Mouse (Mus musculus) heart, embryonic 13.5 days (tissue): ENCODE data around the gene Ephb3. TPM values are rescaled to one million over a fixed set of nuclear protein-coding genes. Genes with fewer than 3 reads are reported as not detected.
"Not testable (repeated sequence)": the region's sequence is repeated elsewhere in the genome, so short reads cannot be mapped to it uniquely, and the experiment has no call there.

Experiments used
- ATAC-seq: fragments of 200-750 bp; cut with Nextera tagmentation; 2 replicates; pipeline ENCODE4 v1.8.0; 2017; ENCODE audit warnings: moderate TSS enrichment; ENCODE audit not compliant: insufficient number of reproducible peaks, low FRiP score, low TSS enrichment; ENCODE audit errors: extremely low read depth
- H3K27ac ChIP-seq: fragments of 300-500 bp; sonication (generic); replicated peaks from 2 replicates; pipeline ENCODE4 v1.5.1; 2015; ENCODE audit warnings: moderate library complexity, mild to moderate bottlenecking, inconsistent platforms
- H3K27me3 ChIP-seq: fragments of 300-500 bp; sonication (generic); replicated peaks from 2 replicates; pipeline ENCODE4 v1.6.1; 2015; ENCODE audit warnings: mild to moderate bottlenecking, inconsistent platforms
- H3K36me3 ChIP-seq: fragments of 300-500 bp; sonication (generic); 2 replicates; pipeline ENCODE4 v1.6.1; 2015; ENCODE audit warnings: mild to moderate bottlenecking, inconsistent platforms
- H3K4me1 ChIP-seq: fragments of 300-500 bp; sonication (generic); 2 replicates; pipeline ENCODE4 v1.6.1; 2015; ENCODE audit warnings: inconsistent platforms
- H3K4me2 ChIP-seq: fragments of 300-500 bp; sonication (generic); 2 replicates; pipeline ENCODE4 v1.6.1; 2015; ENCODE audit warnings: inconsistent platforms, mild to moderate bottlenecking, moderate library complexity
- H3K4me3 ChIP-seq: fragments of 300-500 bp; sonication (generic); 2 replicates; pipeline ENCODE4 v1.5.1; 2015; ENCODE audit warnings: moderate library complexity, mild to moderate bottlenecking, inconsistent platforms
- H3K9ac ChIP-seq: fragments of 300-500 bp; sonication (generic); 2 replicates; pipeline ENCODE4 v1.6.1; 2015; ENCODE audit warnings: inconsistent platforms, mild to moderate bottlenecking, moderate library complexity
- H3K9me3 ChIP-seq: fragments of 300-500 bp; sonication (generic); 2 replicates; pipeline ENCODE4 v1.6.1; 2016; ENCODE audit warnings: inconsistent platforms
- WGBS: fragments of 180-500 bp; shearing (Covaris S2); methylation state at CpG from one replicate; pipeline ENCODE4 v1.1.7; 2015; ENCODE audit warnings: mixed read lengths; 5-methylcytosine and 5-hydroxymethylcytosine counted together
- polyA plus RNA-seq: library from polyadenylated mRNA; unstranded; fragments of >200 nt; fragmentation: Nextera tagmentation; extraction: Ambion mirVana; gene quantifications from 2 replicates; pipeline ENCODE4 v1.2.1, GENCODE M21; 2015

Gene Ephb3
- polyA plus RNA-seq = 15.5 and 16.9 TPM in 2 replicates

- peak within 1 kb of the TSS; percentile 87 for H3K27ac ChIP-seq
- peak within 1 kb of the TSS; percentile 84 for H3K4me2 ChIP-seq
- H3K36me3 ChIP-seq = no peaks in the 10 kb centered on the region
- WGBS = under 1% methylated on average over 51 of the region's 51 CpGs
- H3K9ac ChIP-seq = peak within 1 kb of the TSS; percentile 96
- peak within 1 kb of the TSS; percentile 92 for H3K4me3 ChIP-seq
- H3K27me3 ChIP-seq = 0 out of 2 replicates have a peak, but pooled peaks cover 10% of the 10 kb centered on the region
- peaks cover 43% of the 10 kb centered on the region for H3K4me1 ChIP-seq
- ATAC-seq = peak; percentile 92
- no peaks in the 10 kb centered on the region for H3K9me3 ChIP-seq
Measured at GRCm38 (mm10) chr16:21204367-21205092, at the start of gene Ephb3. TSS of gene Ephb3 (plus strand) at chr16:21204755.

DNA sequence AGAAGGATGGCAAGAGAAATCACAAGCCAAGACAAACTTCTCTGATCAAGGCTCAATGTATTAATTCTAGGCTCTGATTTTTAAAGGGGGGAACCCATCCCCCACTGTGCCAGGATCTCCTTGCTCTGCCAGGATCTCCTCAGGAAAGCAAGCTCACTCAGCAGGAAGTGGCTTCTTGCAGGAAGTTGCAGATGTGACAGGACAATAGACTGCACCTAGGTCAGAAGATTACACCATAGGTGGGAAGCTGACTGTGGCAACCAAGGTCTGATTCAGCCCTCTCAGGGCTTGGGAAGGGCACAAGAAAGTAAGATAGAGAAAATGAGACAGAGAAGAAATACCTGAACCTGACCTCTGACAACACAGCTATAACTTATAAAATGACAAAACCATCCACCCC lies 48.3 kb upstream of the Ephb3 start:
- ATAC-seq, H3K9me3 ChIP-seq, H3K4me2 ChIP-seq, H3K9ac ChIP-seq, H3K4me1 ChIP-seq, H3K27me3 ChIP-seq, H3K27ac ChIP-seq, H3K36me3 ChIP-seq, H3K4me3 ChIP-seq: not testable (repeated sequence)

GRCm38 (mm10) chr16:21159226-21159625 lies 45.3 kb upstream of the Ephb3 start:
- H3K27ac ChIP-seq, H3K4me1 ChIP-seq, H3K4me3 ChIP-seq, H3K4me2 ChIP-seq, ATAC-seq, H3K36me3 ChIP-seq, H3K9me3 ChIP-seq, H3K9ac ChIP-seq, H3K27me3 ChIP-seq: not testable (repeated sequence)
- 82% methylated on average over 1 of the region's 1 CpGs for WGBS

GRCm38 (mm10) chr16:21163423-21163822 lies 41.1 kb upstream of the Ephb3 start:
- H3K4me1 ChIP-seq, H3K9me3 ChIP-seq, H3K9ac ChIP-seq, H3K27me3 ChIP-seq, H3K27ac ChIP-seq, ATAC-seq, H3K4me2 ChIP-seq, H3K4me3 ChIP-seq, H3K36me3 ChIP-seq: not testable (repeated sequence)
- 81% methylated on average over 3 of the region's 3 CpGs for WGBS

- not testable (repeated sequence) for H3K27me3 ChIP-seq, ATAC-seq, H3K4me2 ChIP-seq, H3K9me3 ChIP-seq, H3K4me3 ChIP-seq, H3K9ac ChIP-seq, H3K36me3 ChIP-seq, H3K27ac ChIP-seq, H3K4me1 ChIP-seq
- WGBS = 19% methylated on average over 17 of the region's 19 CpGs
Measured at GRCm38 (mm10) chr16:21165343-21166220, 39.0 kb upstream of the Ephb3 start.

DNA sequence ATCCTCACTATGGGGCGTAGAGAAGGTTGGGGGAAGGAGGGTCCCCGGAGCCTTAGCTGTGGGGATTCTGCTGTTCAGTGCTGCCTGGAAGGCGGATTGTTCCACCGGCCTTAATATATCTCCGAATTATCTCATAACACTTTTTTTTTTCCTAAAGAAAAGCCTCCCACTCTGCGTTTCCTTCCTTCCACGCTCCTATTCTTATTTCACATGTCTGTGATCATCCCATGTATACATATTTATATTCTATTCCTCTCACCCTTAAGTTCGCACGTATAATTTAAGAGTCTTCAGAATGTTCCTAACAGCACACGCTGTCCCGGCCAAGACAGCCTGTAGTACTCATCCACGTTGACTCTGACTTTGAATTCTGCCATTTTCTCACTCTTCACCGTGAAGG lies 35.8 kb upstream of the Ephb3 start:
- no peak for ATAC-seq
- WGBS = 75% methylated on average over 13 of the region's 13 CpGs
- H3K27ac ChIP-seq = no peak overlapping the region
- no peaks in the 10 kb centered on the region for H3K36me3 ChIP-seq
- peaks cover 4% of the 10 kb centered on the region; the same call in 1 of the 2 replicates for H3K9me3 ChIP-seq
- no peaks in the 10 kb centered on the region for H3K4me1 ChIP-seq
- no peak overlapping the region for H3K4me2 ChIP-seq
- no peaks in the 10 kb centered on the region for H3K27me3 ChIP-seq
- no peak overlapping the region for H3K9ac ChIP-seq
- no peak overlapping the region for H3K4me3 ChIP-seq

DNA sequence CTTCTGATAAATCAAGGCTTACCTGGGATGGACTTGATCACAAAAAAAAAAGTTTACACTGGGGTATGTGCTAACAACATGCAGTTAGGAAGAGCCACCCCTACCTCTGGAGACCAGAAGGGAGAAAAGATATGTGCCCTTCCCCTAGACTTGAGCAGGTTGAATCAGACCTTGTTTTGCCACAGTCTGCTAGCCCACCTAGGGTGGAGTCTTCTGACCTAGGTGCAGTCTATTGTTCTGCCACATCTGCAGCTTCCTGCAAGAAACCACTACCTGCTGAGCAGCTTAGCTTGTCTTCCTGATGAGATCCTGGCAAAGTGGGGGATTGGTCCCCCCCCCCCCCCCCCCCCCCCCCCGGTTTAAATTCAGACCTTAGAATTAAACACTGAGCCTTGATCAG lies 29.3 kb upstream of the Ephb3 start:
- Histone ChIP-seq H3K9me3 (peaks cover 4% of the 10 kb centered on the region), H3K4me3 (no peak overlapping the region), H3K4me1 (no peaks in the 10 kb centered on the region), H3K27ac (no peak overlapping the region), H3K36me3 (no peaks in the 10 kb centered on the region), H3K4me2 (no peak overlapping the region), H3K27me3 (no peaks in the 10 kb centered on the region), H3K9ac (no peak overlapping the region)
- no peak for ATAC-seq
- WGBS = 17% methylated on average over 1 of the region's 1 CpGs

DNA sequence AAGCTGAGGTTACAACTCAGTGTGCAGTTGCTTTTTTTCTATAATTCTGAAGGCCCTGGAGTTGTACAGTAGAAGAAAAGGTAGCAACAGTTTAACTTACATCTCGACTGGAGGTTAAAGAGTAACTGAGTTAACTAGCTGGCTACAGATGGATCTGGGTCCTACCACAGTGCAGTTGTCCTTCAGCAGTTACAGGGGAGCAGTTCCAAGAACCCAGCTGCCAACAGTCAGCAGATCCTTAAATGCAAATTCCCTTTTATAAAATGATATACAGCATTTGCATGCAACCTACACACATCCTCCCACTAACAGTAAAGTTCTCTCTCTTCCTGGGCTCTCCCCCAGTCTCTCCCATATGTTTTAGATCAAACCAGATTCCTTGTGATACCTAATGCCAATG lies 22.4 kb upstream of the Ephb3 start:
- Histone ChIP-seq H3K36me3 (no peaks in the 10 kb centered on the region), H3K4me1 (no peaks in the 10 kb centered on the region), H3K9me3 (no peaks in the 10 kb centered on the region; the same call in 1 of the 2 replicates), H3K4me3 (no peak overlapping the region), H3K4me2 (no peak overlapping the region), H3K9ac (no peak overlapping the region), H3K27ac (no peak overlapping the region), H3K27me3 (no peaks in the 10 kb centered on the region)
- no peak for ATAC-seq
- 38% methylated on average over 1 of the region's 1 CpGs for WGBS

DNA sequence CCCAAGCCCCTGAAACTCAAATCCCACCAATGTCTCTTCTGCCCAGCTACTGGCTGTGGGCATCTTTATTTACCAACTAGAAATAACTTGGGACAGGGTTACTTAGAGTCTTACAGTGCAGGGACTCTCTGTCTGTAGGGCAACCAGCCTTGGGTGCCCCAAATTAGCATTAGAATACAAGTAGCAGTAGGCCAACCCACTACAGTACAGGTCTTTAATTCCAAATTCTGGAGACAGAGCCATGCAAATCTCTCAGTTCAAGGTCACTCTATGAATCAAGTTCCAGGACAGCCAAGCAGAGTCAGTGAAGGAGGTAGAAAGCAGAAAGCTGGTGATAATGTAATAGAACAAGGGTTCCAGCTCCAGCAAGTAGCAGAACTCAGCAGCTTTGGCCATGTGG lies 19.9 kb upstream of the Ephb3 start:
- no peaks in the 10 kb centered on the region for H3K36me3 ChIP-seq
- no peak overlapping the region for H3K4me2 ChIP-seq

DNA sequence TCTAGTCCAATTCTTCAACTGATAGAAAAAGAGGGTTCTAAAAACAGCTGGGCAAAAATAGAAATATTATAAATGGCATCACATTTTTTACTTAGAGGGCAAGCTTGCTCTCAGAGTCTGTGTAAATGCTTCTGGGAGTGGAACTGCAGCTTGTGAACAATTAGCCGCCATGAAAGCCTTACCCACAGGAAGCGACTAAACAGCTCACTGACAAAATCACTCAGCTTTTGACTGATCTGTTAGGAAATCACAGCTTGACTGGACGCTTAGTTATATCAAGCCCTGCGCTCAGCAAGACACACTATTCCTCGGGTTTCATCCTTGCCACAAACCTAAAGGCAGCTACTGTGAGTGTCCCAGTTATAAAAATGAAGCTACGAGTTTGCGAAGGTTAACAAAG lies 17.0 kb upstream of the Ephb3 start:
- no peak for ATAC-seq
- Histone ChIP-seq H3K27ac (no peak overlapping the region), H3K4me2 (no peak overlapping the region)

More for the DNA sequence above, 19.9 kb upstream of the Ephb3 start:
- H3K27ac ChIP-seq = no peak overlapping the region
- ATAC-seq = no peak
- no peak overlapping the region for H3K9ac ChIP-seq
- no peaks in the 10 kb centered on the region; the same call in 1 of the 2 replicates for H3K9me3 ChIP-seq
- peaks cover 4% of the 10 kb centered on the region for H3K4me1 ChIP-seq
- no peaks in the 10 kb centered on the region for H3K27me3 ChIP-seq
- H3K4me3 ChIP-seq = no peak overlapping the region

GRCm38 (mm10) chr16:21188345-21188744 lies 16.2 kb upstream of the Ephb3 start:
- H3K9me3 ChIP-seq = no peaks in the 10 kb centered on the region
- H3K9ac ChIP-seq = no peak overlapping the region
- peaks cover 4% of the 10 kb centered on the region; the same call in 1 of the 2 replicates for H3K27me3 ChIP-seq
- no peak overlapping the region for H3K4me2 ChIP-seq
- H3K4me1 ChIP-seq = peaks cover 4% of the 10 kb centered on the region
- 80% methylated on average over 3 of the region's 3 CpGs for WGBS
- ATAC-seq = no peak
- no peak overlapping the region for H3K27ac ChIP-seq
- no peak overlapping the region for H3K4me3 ChIP-seq
- H3K36me3 ChIP-seq = no peaks in the 10 kb centered on the region

More for the DNA sequence above, 17.0 kb upstream of the Ephb3 start:
- Histone ChIP-seq H3K36me3 (no peaks in the 10 kb centered on the region), H3K9ac (no peak overlapping the region), H3K27me3 (peaks cover 4% of the 10 kb centered on the region; the same call in 1 of the 2 replicates), H3K4me3 (no peak overlapping the region), H3K4me1 (peaks cover 4% of the 10 kb centered on the region), H3K9me3 (no peaks in the 10 kb centered on the region)
- WGBS = 45% methylated on average over 7 of the region's 7 CpGs
